Mouse (Mus musculus): ENCODE measurements around the gene Snx8. TPM values are rescaled to one million over a fixed set of nuclear protein-coding genes. Genes with fewer than 3 reads are reported as not detected.

Snx8 gene
- polyA plus RNA-seq, 1 experiment from 2014 or later: 6.9 TPM

GRCm38 (mm10) chr5:140316716-140317115, 72.3 kb downstream of the Snx8 start:
- H3K27me3 ChIP-seq (ENCODE audit: control insufficient read depth, insufficient read depth, low read length): no peaks in the 10 kb centered on the region
- H3K36me3 ChIP-seq (replicated peaks; ENCODE audit: control insufficient read depth, insufficient read depth, low read depth, low read length): peaks cover 5% of the 10 kb centered on the region; the same call in 1 of the 2 replicates
- WGBS: 86% methylated on average over 3 of the region's 3 CpGs
- no peak overlapping the region for H3K4me3 ChIP-seq (ENCODE audit: low read depth, low read length)
- no peaks in the 10 kb centered on the region for H3K4me1 ChIP-seq (ENCODE audit: control insufficient read depth, insufficient read depth, low read length)
- no peak overlapping the region for H3K9ac ChIP-seq (replicated peaks; ENCODE audit: low read length)
- H3K4me2 ChIP-seq (ENCODE audit: low read depth, low read length): no peak overlapping the region
- no peak for ATAC-seq (replicated peaks; ENCODE audit: insufficient number of reproducible peaks, low FRiP score, low TSS enrichment, low read depth)
- DNase-seq (ENCODE audit: low spot score): no peak
- no peak overlapping the region for H3K27ac ChIP-seq (replicated peaks; ENCODE audit: low read depth, low read length)
- no peaks in the 10 kb centered on the region for H3K9me3 ChIP-seq (replicated peaks; ENCODE audit: control insufficient read depth, low read length)

GRCm38 (mm10) chr5:140307602-140308001, 81.5 kb downstream of the Snx8 start:
- Histone ChIP-seq H3K4me3 (ENCODE audit: low read depth, low read length) (no peak overlapping the region), H3K4me2 (ENCODE audit: low read depth, low read length) (no peak overlapping the region), H3K9ac (replicated peaks; ENCODE audit: low read length) (no peak overlapping the region), H3K27ac (replicated peaks; ENCODE audit: low read depth, low read length) (no peak overlapping the region), H3K9me3 (replicated peaks; ENCODE audit: control insufficient read depth, low read length) (no peaks in the 10 kb centered on the region), H3K4me1 (ENCODE audit: control insufficient read depth, insufficient read depth, low read length) (no peaks in the 10 kb centered on the region), H3K27me3 (ENCODE audit: control insufficient read depth, insufficient read depth, low read length) (no peaks in the 10 kb centered on the region), H3K36me3 (replicated peaks; ENCODE audit: control insufficient read depth, insufficient read depth, low read depth, low read length) (peaks cover 7% of the 10 kb centered on the region)
- 91% methylated on average over 14 of the region's 14 CpGs for WGBS
- no peak for ATAC-seq (replicated peaks; ENCODE audit: insufficient number of reproducible peaks, low FRiP score, low TSS enrichment, low read depth)
- DNase-seq (ENCODE audit: low spot score): no peak

GRCm38 (mm10) chr5:140306016-140306415, 83.0 kb downstream of the Snx8 start:
- Histone ChIP-seq H3K4me2 (ENCODE audit: low read depth, low read length) (no peak overlapping the region), H3K4me3 (ENCODE audit: low read depth, low read length) (no peak overlapping the region), H3K27me3 (ENCODE audit: control insufficient read depth, insufficient read depth, low read length) (no peaks in the 10 kb centered on the region), H3K36me3 (replicated peaks; ENCODE audit: control insufficient read depth, insufficient read depth, low read depth, low read length) (peaks cover 6% of the 10 kb centered on the region), H3K9ac (replicated peaks; ENCODE audit: low read length) (no peak overlapping the region), H3K27ac (replicated peaks; ENCODE audit: low read depth, low read length) (no peak overlapping the region), H3K9me3 (replicated peaks; ENCODE audit: control insufficient read depth, low read length) (no peaks in the 10 kb centered on the region), H3K4me1 (ENCODE audit: control insufficient read depth, insufficient read depth, low read length) (no peaks in the 10 kb centered on the region)
- DNase-seq (ENCODE audit: low spot score): no peak
- 84% methylated on average over 8 of the region's 8 CpGs for WGBS
- no peak for ATAC-seq (replicated peaks; ENCODE audit: insufficient number of reproducible peaks, low FRiP score, low TSS enrichment, low read depth)

GRCm38 (mm10) chr5:140298291-140298690, 90.8 kb downstream of the Snx8 start:
- no peak overlapping the region for H3K9ac ChIP-seq (replicated peaks; ENCODE audit: low read length)
- H3K36me3 ChIP-seq (replicated peaks; ENCODE audit: control insufficient read depth, insufficient read depth, low read depth, low read length): peaks cover 5% of the 10 kb centered on the region
- WGBS: 92% methylated on average over 4 of the region's 4 CpGs
- no peak for ATAC-seq (replicated peaks; ENCODE audit: insufficient number of reproducible peaks, low FRiP score, low TSS enrichment, low read depth)
- H3K9me3 ChIP-seq (replicated peaks; ENCODE audit: control insufficient read depth, low read length): no peaks in the 10 kb centered on the region
- H3K4me2 ChIP-seq (ENCODE audit: low read depth, low read length): no peak overlapping the region
- DNase-seq (ENCODE audit: low spot score): no peak
- no peaks in the 10 kb centered on the region for H3K4me1 ChIP-seq (ENCODE audit: control insufficient read depth, insufficient read depth, low read length)
- no peak overlapping the region for H3K27ac ChIP-seq (replicated peaks; ENCODE audit: low read depth, low read length)
- no peaks in the 10 kb centered on the region for H3K27me3 ChIP-seq (ENCODE audit: control insufficient read depth, insufficient read depth, low read length)
- no peak overlapping the region for H3K4me3 ChIP-seq (ENCODE audit: low read depth, low read length)

GRCm38 (mm10) chr5:140292152-140292551, 96.9 kb downstream of the Snx8 start:
- Histone ChIP-seq H3K9me3 (replicated peaks; ENCODE audit: control insufficient read depth, low read length) (no peaks in the 10 kb centered on the region), H3K9ac (replicated peaks; ENCODE audit: low read length) (no peak overlapping the region), H3K36me3 (replicated peaks; ENCODE audit: control insufficient read depth, insufficient read depth, low read depth, low read length) (peaks cover 3% of the 10 kb centered on the region), H3K27ac (replicated peaks; ENCODE audit: low read depth, low read length) (no peak overlapping the region), H3K4me3 (ENCODE audit: low read depth, low read length) (no peak overlapping the region), H3K27me3 (ENCODE audit: control insufficient read depth, insufficient read depth, low read length) (no peaks in the 10 kb centered on the region), H3K4me2 (ENCODE audit: low read depth, low read length) (no peak overlapping the region), H3K4me1 (ENCODE audit: control insufficient read depth, insufficient read depth, low read length) (no peaks in the 10 kb centered on the region)
- WGBS: 91% methylated on average over 1 of the region's 1 CpGs
- DNase-seq (ENCODE audit: low spot score) (peak; percentile 67), ATAC-seq (replicated peaks; ENCODE audit: insufficient number of reproducible peaks, low FRiP score, low TSS enrichment, low read depth) (no peak)

Small RNAs within 50 kb of the gene (microRNA-seq; reads per million reads assigned to microRNA genes)
- gene Mir7038 (ENCODE audit: borderline number of aligned reads): not detected

Other genes starting within 250 kb of the Snx8 start
- gene Mad1l1, start 67.7 kb downstream of the Snx8 start, polyA plus RNA-seq (2014; fragmentation: Nextera tagmentation; extraction: Ambion mirVana): 43.7 and 44.2 TPM in 2 replicates
- gene Nudt1, start 67.6 kb downstream of the Snx8 start, polyA plus RNA-seq (2014; fragmentation: Nextera tagmentation; extraction: Ambion mirVana): 44.8 and 54.7 TPM in 2 replicates
- gene Mrm2, start 57.4 kb downstream of the Snx8 start, polyA plus RNA-seq (2014; fragmentation: Nextera tagmentation; extraction: Ambion mirVana): 21.6 and 23.4 TPM in 2 replicates
- gene Eif3b, start 30.1 kb upstream of the Snx8 start, polyA plus RNA-seq (2014; fragmentation: Nextera tagmentation; extraction: Ambion mirVana): 210 and 215 TPM in 2 replicates
- 0.07 TPM in 1 of 2 replicates, not detected in the other for gene Gm4869, start 56.4 kb upstream of the Snx8 start, polyA plus RNA-seq (2014; fragmentation: Nextera tagmentation; extraction: Ambion mirVana)
- 8.8 and 9.5 TPM in 2 replicates for gene Chst12, start 116.3 kb upstream of the Snx8 start, polyA plus RNA-seq (2014; fragmentation: Nextera tagmentation; extraction: Ambion mirVana)
- gene Grifin, start 175.8 kb upstream of the Snx8 start, polyA plus RNA-seq (2014; fragmentation: Nextera tagmentation; extraction: Ambion mirVana): 0.36 and 0.63 TPM in 2 replicates
- gene Lfng, start 218.1 kb upstream of the Snx8 start, polyA plus RNA-seq (2014; fragmentation: Nextera tagmentation; extraction: Ambion mirVana): 13.3 and 13.7 TPM in 2 replicates

Measured in embryonic facial prominence, embryonic 11.5 days (tissue).